Mouse (Mus musculus) liver, adult 2 months (tissue): ENCODE data around the gene Slc4a7. TPM values are rescaled to one million over a fixed set of nuclear protein-coding genes. Genes with fewer than 3 reads are reported as not detected.
A peak's percentile ranks its signal among the peaks of the same experiment; 100 is the strongest.
"Not testable (repeated sequence)": the region's sequence is repeated elsewhere in the genome, so short reads cannot be mapped to it uniquely, and the experiment has no call there.

Experiments used
- DNase-seq: peaks from one replicate; pipeline ENCODE4 v3.0.0-alpha.2; 2011; ENCODE audit warnings: low read depth, low spot score; ENCODE audit errors: extremely low read depth
- H3K27ac ChIP-seq: fragments of 200-500 bp; replicated peaks from 2 replicates; pipeline ENCODE4 v1.5.1; 2012; ENCODE audit warnings: low read depth, mild to moderate bottlenecking, control low read depth, inconsistent platforms, low read length; ENCODE audit not compliant: insufficient read depth
- H3K27me3 ChIP-seq: fragments of 200-500 bp; 2 replicates; pipeline ENCODE4 v1.6.1; 2012; ENCODE audit warnings: mild to moderate bottlenecking, moderate library complexity, low read length, inconsistent platforms; ENCODE audit not compliant: control insufficient read depth, insufficient read depth
- H3K36me3 ChIP-seq: fragments of 200-500 bp; 2 replicates; pipeline ENCODE4 v1.6.1; 2012; ENCODE audit warnings: low read length, inconsistent platforms; ENCODE audit not compliant: control insufficient read depth, insufficient read depth
- H3K4me1 ChIP-seq: fragments of 200-500 bp; 2 replicates; pipeline ENCODE4 v1.6.1; 2011; ENCODE audit warnings: low read length; ENCODE audit not compliant: control insufficient read depth, insufficient read depth
- H3K4me3 ChIP-seq: fragments of 200-500 bp; 2 replicates; pipeline ENCODE4 v1.5.1; 2011; ENCODE audit warnings: low read depth, mild to moderate bottlenecking, control low read depth, low read length, moderate library complexity; ENCODE audit not compliant: insufficient read depth
- H3K79me2 ChIP-seq: fragments of 200-500 bp; 2 replicates; pipeline ENCODE4 v1.6.1; 2012; ENCODE audit warnings: inconsistent platforms, mild to moderate bottlenecking, low read length, moderate library complexity; ENCODE audit not compliant: control insufficient read depth, insufficient read depth
- H3K9ac ChIP-seq: fragments of 200-500 bp; 2 replicates; pipeline ENCODE4 v1.6.1; 2012; ENCODE audit warnings: low read depth, mild to moderate bottlenecking, control low read depth, inconsistent platforms, low read length
- CTCF ChIP-seq: fragments of 200-500 bp; IDR thresholded peaks from 2 replicates; pipeline ENCODE4 v1.5.1; 2011; ENCODE audit warnings: low read depth, low read length, control low read depth
- POLR2A ChIP-seq: fragments of 200-500 bp; IDR thresholded peaks from 2 replicates; pipeline ENCODE4 v1.6.1; 2011; ENCODE audit warnings: low read length, control low read depth; ENCODE audit not compliant: insufficient read depth; ENCODE audit errors: extremely low read depth
- WGBS: fragments of 180-500 bp; shearing (Covaris S2); methylation state at CpG from one replicate; pipeline ENCODE4 v1.1.7; 2018; 5-methylcytosine and 5-hydroxymethylcytosine counted together
- polyA plus RNA-seq: library from polyadenylated mRNA; depleted of rRNA; stranded (reverse); fragments of >200 nt; gene quantifications from 2 replicates; pipeline ENCODE4 v1.2.3, GENCODE M21; 2012
- total RNA-seq: library from RNA; depleted of rRNA; stranded (reverse); fragments of >200 nt; gene quantifications from 2 replicates; pipeline ENCODE4 v1.2.3, GENCODE M21; 2014

Slc4a7 gene
- total and polyA plus RNA-seq, 2 experiments = 1.4 to 10.2 TPM

GRCm38 (mm10) chr14:14800810-14801209 is 98.7 kb downstream of the Slc4a7 start:
- Histone ChIP-seq H3K27ac (no peak overlapping the region), H3K36me3 (peaks cover 2% of the 10 kb centered on the region), H3K27me3 (no peaks in the 10 kb centered on the region), H3K79me2 (no peaks in the 10 kb centered on the region), H3K4me3 (no peak overlapping the region), H3K9ac (no peak overlapping the region), H3K4me1 (no peaks in the 10 kb centered on the region)
- peak; percentile 19 for DNase-seq
- WGBS = 92% methylated on average over 3 of the region's 3 CpGs
- TF ChIP-seq POLR2A = no peak
- no peak for TF ChIP-seq CTCF

GRCm38 (mm10) chr14:14803115-14803514 is 101.0 kb downstream of the Slc4a7 start, which contains the start of gene Nek10:
TSS of gene Nek10 (plus strand) at chr14:14803415.
- DNase-seq, H3K4me3 ChIP-seq, H3K79me2 ChIP-seq, H3K27ac ChIP-seq, H3K9ac ChIP-seq, H3K4me1 ChIP-seq, H3K36me3 ChIP-seq, H3K27me3 ChIP-seq: not testable (repeated sequence)
- 77% methylated on average over 2 of the region's 2 CpGs for WGBS

GRCm38 (mm10) chr14:14803921-14804517 is 101.9 kb downstream of the Slc4a7 start:
- H3K4me1 ChIP-seq = no peaks in the 10 kb centered on the region
- no peak overlapping the region for H3K9ac ChIP-seq
- DNase-seq = no peak
- TF ChIP-seq POLR2A = no peak
- no peak for TF ChIP-seq CTCF
- no peak overlapping the region for H3K4me3 ChIP-seq
- H3K27me3 ChIP-seq = no peaks in the 10 kb centered on the region
- no peak overlapping the region for H3K27ac ChIP-seq
- no peaks in the 10 kb centered on the region for H3K79me2 ChIP-seq
- H3K36me3 ChIP-seq = no peaks in the 10 kb centered on the region
- WGBS = 22% methylated on average over 10 of the region's 10 CpGs

GRCm38 (mm10) chr14:14804518-14805212 is 102.6 kb downstream of the Slc4a7 start:
- Histone ChIP-seq H3K36me3 (no peaks in the 10 kb centered on the region), H3K79me2 (no peaks in the 10 kb centered on the region), H3K27ac (no peak overlapping the region), H3K9ac (no peak overlapping the region), H3K4me1 (no peaks in the 10 kb centered on the region), H3K27me3 (no peaks in the 10 kb centered on the region), H3K4me3 (no peak overlapping the region)
- 70% methylated on average over 5 of the region's 5 CpGs for WGBS
- TF ChIP-seq POLR2A (no peak), CTCF (no peak)
- no peak for DNase-seq

GRCm38 (mm10) chr14:14832520-14833240 is 130.6 kb downstream of the Slc4a7 start:
- peak; percentile 38 for DNase-seq
- no peak overlapping the region for H3K27ac ChIP-seq
- H3K9ac ChIP-seq = no peak overlapping the region
- H3K79me2 ChIP-seq = no peaks in the 10 kb centered on the region
- WGBS = 76% methylated on average over 12 of the region's 12 CpGs
- no peak overlapping the region for H3K4me3 ChIP-seq
- no peak for TF ChIP-seq POLR2A
- no peak for TF ChIP-seq CTCF
- no peaks in the 10 kb centered on the region for H3K4me1 ChIP-seq
- no peaks in the 10 kb centered on the region for H3K36me3 ChIP-seq
- no peaks in the 10 kb centered on the region for H3K27me3 ChIP-seq

- Histone ChIP-seq H3K27ac (no peak overlapping the region), H3K9ac (no peak overlapping the region), H3K36me3 (no peaks in the 10 kb centered on the region), H3K27me3 (no peaks in the 10 kb centered on the region), H3K4me3 (no peak overlapping the region), H3K79me2 (no peaks in the 10 kb centered on the region), H3K4me1 (no peaks in the 10 kb centered on the region)
- no peak for TF ChIP-seq POLR2A
- no peak for TF ChIP-seq CTCF
- DNase-seq = no peak
- 81% methylated on average over 1 of the region's 1 CpGs for WGBS
Observed at GRCm38 (mm10) chr14:14833498-14833897, 131.4 kb downstream of the Slc4a7 start.
